Mouse (Mus musculus) regulatory T cell (primary cell): ENCODE measurements around the gene Irgq.
"Not testable (repeated sequence)": the region's sequence is repeated elsewhere in the genome, so short reads cannot be mapped to it uniquely, and the experiment has no call there.

ENCODE experiments used
- in situ Hi-C: fragments of 300-600 bp; cut with MboI, MseI; formaldehyde crosslinking; loops from one replicate; pipeline ENCODE4 v1.15.1; 2025; ENCODE audit warnings: high pct_unique_total_duplicates

Gene Irgq

DNA sequence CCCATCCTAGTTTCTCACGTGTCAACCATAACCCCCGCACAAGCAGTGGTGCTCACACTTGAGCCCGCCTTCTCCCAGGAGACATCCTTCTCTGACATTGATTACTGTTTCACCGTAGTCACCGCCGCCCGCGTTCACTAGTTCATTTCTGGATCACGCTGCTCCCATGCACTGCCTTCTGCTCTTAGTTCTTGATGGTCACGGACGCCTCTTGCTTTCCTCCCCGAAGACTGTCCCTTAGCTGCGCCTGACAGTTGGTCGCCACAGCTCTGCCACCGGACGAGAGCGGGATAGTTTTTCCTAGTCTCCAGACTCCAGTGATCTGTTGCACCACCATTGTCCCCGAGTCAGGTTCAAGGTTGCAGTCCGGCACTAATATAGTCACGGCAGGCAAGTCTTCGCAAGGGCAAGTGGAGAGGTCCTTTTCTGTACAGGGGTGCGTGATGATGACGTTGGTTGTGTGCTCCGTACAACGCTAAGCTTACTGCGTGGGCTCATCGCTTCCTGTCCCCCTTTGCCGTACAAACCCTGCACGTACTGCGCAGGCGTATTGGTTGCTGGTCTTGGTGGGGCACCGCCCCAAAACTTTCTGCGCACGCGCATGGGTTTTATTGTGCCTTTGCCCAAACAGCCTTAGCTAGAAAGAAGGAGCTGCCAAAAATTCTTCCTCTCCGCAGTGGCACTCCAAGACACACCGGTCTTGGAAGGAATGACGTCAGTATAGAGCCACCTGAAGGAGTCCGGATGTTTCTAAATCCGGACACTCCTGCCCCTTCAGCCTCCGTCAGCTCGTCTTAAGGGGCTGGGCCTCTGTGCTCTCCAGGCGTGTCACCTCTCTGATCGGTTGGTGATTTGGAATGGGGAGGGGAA, at the start of gene Irgq:
Gene Irgq, plus strand, starts transcription at position 628 of the 870 bp plus-strand sequence.
- in situ Hi-C loops: no loop called here

DNA sequence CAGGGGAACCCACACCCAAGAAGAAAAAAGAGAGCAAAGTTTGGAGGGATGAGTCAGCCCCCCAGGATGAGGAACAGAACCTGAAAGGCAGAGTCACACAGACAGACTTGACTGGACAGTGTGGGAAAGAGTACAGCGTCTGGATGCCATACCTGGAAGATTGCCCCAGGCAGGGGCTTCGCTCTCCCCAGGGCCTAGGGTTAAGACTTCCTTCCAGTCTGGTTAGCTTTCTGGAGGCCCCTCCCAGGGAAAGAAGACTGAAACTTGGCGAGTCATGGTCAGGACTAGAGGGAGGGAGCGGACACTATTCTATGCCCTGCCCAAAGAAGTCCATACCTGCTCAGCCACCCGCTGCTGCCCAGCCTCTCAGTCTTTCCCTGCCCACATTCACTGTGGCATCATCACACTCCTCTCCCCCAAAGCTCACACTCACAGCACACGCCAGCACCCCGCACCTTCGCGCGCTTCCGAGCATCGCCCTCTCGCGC, 49.5 kb upstream of the Irgq start:
- in situ Hi-C loops: no loop called here

DNA sequence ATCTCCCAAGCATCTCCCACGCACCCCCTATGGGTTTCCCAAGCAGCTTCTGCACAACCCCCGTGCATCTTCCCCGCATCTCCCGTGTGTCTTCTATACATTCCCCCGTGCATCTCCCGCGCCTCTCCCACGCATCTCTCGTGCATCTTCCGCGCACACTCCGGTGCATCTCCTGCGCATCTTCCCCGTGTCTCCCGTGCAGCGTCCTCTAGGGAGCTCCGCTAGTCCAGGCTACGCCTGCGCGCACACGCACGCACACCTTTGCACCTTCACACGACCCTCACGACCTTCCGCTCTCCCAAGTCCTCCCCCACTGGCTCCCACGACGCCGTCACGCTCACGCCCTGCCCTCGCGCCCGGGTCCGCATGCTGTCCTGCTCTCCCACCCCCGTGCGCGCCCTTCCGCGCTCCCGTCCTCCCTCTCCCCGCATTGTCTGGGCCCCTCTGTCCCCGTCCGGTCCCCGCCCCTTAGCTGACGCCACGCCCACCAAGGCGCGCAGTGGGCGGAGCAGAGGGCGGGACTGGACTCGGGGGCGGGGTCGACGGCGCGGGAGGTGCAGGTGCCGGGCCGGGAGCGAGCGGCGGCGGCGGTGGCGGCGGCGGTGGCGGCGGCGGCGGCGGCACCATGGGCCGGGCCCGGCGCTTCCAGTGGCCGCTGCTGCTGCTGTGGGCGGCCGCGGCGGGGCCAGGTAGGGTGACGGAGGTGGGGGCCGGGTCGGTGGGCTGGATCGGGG, 48.8 kb upstream of the Irgq start, which contains the start of gene Cadm4:
Gene Cadm4, plus strand, starts transcription at position 550 of the 734 bp plus-strand sequence.
- in situ Hi-C loops: no loop called here

DNA sequence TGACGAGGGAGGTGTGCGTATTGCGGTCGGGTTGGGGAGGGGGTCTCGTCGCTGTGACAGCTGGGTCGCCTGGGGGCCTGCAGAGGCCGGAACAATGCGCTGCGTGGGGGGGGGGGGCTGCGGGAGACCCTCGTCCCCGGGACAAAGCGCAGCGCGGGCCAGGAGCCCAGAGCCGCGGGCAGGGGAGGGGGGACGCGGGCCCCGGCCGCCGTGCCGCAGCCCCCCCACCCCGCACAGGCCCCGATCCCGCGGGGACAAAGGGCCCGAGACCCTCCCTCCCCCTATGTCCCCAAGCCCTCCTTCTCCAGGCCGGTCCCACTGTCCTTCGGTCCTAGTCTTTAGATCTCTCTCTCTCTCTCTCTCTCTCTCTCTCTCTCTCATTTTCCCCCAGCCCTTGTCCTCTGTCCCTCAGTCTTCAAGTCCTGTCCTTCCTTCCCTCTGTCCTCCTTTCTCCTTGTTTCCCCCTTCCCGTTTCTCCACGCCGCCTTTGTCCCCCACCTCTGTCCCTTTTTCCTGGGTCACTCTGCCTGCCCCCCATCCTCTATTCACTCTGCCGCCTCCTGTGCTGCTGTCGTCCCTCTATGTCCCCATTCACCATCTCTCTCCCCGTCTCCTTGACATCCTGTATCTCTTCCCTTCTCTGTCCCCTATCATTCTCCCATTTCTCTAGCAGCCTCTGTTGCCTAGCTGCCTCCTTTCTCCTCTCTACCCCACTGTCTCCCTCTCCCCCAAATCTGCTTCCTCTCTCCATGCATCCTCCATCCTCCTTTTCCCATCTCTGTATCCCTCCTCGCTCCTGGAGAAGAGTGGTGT, 48.1 kb upstream of the Irgq start:
- in situ Hi-C loops: no loop called here

DNA sequence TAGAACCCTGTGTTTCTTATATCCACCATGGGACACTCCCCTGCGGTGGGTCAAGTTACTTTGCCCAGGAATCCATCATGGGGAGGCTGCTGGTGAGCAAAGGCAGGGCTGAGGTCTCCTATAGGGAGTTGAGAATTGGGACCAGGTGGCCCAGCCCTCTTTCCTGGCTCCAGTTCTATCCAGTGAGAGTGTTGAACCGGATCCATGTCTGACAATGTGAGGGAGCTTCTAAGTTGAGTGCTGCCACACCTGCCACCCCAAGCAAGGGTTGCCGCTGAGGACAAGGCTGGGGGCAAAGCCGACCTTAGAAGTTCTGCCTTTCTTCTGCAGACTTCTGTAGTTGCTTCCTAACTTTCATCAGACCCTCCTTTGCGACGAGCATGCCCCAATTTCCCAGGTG, 47.2 kb upstream of the Irgq start:
- in situ Hi-C loops: not testable (repeated sequence)

DNA sequence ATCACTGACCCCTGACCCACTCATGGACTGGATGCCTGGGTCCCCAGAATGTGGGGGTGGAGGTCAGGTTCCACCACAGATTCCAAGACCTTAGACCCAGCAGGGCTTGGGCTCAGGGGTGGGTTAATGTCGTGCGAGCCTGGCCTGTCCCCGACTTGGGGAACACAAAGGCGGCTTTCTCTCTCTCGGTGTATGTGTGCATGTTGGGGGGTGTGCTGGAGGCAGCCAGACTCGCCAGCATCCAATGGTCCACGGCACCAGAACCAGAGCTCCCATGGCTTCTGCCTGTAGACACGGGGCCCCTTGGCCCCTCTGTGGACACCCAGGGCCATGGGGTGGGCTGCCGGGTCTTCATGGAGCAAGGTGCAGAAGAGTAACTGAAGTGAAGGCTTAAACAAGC, 45.0 kb upstream of the Irgq start:
- in situ Hi-C loops: no loop called here

DNA sequence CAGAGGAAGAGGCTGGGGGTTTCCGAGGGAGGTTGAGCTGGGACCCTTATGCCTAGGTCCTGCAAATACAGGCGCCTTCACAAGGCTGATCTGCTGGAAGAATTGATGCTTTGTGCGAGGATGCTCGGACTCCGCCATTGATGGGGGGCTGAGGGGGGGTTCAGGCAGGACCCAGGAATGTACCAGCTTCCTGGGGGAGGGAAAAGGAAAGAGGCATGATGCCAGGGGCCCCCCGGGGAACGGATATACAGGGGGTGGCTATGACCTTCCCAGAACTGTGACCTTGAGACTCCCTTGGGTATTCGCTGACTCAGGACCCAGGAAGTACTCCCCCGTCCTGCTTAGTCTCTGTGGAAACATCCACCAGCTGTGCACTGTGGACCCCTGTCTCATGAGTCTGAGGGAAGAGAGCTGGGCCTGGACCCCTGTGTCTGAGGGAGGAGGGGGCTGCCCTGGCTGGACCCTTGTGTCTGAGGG, 43.8 kb upstream of the Irgq start:
- in situ Hi-C loops: no loop called here

DNA sequence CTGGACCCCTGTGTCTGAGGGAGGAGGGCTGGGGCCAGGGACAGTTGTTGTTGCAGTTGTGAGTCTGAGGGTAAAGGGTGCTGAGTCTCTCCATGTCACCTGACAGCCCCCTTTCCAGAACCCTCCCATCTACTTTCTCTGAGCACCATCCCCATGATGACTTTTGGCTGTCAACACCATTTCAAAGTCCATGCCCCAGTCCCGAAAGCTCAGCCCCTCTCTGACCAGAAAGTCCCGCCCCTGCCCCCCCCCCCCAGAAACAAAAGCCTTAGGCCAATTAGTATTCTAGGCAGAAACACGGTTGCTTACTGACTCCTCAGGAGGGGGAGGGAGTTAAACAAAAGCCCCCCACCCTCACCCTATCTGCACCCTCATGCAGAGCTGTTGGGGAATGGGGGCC, 43.1 kb upstream of the Irgq start:
- in situ Hi-C loops: no loop called here

DNA sequence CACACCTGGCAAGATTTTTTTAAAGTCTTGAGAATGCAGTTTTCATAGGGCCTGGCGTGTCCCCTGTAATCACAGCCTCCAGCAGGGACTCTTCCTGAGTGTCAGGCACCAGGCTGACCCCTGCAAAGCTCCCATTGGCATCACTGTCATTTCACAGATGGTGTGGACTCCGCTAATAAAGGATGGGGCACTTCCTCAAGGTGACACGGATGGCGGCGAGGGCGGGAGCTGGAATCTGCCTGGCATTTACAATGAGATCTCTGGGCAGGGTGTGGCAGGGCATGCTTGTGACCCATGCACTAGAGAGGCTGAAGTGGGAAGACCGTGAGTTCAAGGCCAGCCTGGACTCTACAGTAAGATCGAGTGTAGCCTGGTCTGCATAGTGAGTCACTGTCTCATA, 42.2 kb upstream of the Irgq start:
- in situ Hi-C loops: no loop called here

DNA sequence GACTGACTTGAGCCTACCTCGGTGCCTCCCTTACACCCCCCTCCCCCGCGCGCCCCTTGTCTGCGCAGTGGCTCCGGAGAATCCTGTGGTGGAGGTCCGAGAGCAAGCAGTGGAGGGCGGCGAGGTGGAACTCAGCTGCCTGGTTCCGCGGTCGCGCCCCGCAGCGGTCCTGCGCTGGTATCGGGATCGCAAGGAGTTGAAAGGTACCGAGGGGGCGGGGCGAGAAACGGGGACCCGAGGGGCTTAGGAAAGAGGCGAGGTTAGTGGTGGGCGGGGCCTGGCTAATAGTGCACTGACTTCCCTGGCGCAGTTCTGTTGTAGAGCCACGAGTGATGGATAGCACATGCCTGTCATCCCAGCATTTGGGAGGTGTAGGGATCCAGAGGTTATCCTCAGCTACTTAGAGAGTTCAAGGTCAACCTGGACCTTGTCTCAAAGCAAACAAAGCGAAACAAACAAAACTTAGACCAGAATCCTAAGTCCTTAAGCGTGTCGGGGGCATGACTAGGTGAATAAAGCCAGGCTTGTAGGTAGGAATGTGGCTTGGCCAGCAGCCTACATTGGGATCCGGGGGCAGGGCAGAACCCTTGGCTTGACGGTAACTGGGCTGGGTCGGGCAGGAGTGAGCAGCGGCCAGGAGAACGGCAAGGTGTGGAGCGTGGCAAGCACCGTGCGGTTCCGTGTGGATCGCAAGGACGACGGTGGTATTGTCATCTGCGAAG, 30.5 kb upstream of the Irgq start:
- in situ Hi-C loops: no loop called here

DNA sequence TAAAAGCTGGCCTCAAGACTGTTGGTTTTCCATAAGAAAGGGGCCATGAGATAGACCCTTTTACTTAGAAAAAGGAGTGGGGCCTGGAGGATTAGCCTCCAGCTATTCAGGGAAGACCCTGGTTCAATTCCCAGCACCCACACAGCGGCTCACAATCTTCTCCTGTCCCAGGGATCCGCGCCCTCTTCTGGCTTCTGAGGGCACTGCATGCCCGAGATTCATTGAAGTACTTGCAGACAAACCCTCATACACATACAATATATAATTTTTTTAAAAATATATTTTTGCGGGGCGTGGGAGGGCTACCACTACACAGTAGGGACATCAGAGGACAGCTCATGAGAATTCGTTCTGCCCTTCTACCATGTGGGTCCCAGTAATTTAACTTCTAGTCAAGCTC, 29.6 kb upstream of the Irgq start:
- in situ Hi-C loops: no loop called here

DNA sequence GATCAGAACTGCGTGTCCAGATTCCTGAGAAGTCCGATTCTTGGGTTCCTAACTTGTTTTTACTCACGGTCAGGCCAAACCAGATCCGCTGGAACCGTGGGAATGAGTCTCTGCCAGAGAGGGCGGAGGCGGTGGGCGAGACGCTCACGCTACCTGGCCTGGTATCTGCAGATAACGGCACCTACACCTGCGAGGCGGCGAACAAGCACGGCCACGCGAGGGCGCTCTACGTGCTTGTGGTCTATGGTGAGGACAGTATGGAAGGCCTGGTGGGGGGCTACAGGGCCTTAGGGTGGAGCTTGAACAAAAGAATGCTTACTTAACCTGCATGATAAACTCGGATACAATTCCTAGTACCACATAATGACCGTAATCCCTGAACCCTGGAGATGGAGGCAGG, 29.0 kb upstream of the Irgq start:
- in situ Hi-C loops: no loop called here

DNA sequence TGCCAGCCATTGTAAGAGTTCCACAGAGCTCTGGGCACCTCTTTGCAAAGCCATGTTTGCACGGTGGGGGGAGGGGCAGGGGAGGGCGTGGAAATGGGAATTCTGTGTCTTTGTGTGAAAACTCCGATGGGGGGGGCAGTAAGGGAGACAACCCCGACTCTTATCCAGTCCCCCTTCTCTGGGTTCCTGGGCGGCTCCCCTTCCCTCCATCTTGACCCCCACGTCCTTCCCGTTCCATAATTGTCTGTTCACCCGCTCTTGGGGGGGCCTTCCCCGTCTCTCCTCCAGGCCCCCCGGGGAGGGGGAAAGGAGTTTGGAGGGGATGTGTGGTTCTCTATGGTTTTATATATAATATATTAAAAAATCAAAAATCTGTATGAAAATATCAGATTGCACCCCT, 26.5 kb upstream of the Irgq start:
- in situ Hi-C loops: no loop called here

DNA sequence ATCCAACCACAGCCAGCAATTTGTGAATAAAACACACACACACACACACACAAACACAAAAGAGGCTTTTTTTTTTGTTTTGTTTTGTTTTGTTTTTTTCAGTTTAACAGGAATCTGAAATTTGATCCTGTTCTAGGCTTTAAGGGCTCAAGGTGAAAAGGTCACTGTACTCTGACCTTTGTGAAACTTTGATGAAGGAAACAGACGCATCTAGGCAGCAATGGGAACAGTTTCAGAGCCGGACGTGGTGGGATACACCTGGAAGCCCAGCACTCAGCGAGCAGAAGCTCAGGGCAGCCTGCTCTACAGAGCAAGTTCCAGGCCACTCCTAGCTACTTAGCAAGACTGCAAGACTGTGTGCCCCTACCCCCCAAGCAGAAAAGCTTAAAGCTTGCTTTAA, 25.6 kb upstream of the Irgq start:
- in situ Hi-C loops: no loop called here

DNA sequence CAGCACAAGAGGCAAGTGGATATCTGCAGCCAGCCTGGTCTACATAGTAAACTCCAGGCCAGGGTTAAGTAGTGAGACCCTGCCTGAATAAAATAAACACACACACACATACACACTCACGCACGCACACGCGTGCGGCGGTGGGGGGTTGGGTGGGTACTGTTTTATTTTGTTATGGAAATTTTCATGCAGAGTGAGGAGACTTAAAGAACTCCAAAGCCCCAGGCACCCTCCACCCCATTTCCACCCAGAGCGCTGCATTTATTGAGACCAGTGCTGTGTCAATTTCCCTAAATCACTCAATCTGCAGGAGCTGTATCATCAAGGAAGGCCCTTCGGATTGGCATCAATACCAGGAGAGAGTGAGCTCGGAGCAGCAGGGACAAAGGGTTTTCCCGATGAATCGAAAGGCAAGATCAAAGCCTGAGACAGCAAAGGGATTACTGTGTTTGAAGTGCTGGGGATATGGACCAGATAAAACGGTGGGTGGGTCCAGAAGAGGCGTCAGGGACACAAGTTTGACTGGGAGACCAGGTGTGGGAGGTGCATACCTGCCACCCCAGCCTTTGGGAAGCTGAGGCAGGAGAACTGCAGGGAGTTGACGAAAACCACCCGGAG, 24.9 kb upstream of the Irgq start:
- in situ Hi-C loops: no loop called here

DNA sequence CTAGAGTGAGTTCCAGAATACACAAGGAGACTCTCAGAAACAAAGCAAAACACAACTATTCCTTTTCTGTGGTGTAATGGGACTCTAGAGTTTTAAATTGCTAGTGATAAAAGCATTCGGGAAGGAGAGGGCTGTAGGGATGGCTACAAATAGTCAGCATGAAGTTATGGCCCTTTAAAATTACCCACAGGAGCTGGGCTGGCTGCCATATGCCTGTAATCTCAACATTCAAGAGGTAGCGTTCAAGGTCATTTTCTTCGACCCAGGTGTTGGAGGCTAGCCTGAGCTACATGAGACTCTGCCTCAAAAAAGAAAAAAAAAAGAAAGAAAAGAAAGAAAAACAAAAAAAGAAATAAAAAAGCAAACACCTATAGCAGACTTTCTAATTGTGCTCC, 24.4 kb upstream of the Irgq start:
- in situ Hi-C loops: no loop called here

DNA sequence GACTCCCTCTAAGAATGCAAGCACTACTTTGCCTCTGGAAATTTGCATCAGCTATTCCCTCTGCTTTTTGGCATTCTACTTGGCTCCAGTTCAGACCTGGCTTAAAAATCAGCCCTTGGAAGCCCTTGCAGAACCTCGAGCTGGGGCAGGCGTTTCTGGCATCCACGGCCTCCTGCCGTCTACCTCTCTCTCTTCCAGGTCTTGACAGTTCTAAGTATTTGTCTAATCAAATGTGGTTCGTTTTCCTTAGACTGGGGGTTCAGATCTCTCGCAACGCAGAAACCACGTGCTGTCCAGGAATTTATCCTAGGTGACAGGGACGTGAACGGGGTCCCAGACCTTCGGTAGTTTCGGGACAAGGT, 24.0 kb upstream of the Irgq start:
- in situ Hi-C loops: no loop called here

DNA sequence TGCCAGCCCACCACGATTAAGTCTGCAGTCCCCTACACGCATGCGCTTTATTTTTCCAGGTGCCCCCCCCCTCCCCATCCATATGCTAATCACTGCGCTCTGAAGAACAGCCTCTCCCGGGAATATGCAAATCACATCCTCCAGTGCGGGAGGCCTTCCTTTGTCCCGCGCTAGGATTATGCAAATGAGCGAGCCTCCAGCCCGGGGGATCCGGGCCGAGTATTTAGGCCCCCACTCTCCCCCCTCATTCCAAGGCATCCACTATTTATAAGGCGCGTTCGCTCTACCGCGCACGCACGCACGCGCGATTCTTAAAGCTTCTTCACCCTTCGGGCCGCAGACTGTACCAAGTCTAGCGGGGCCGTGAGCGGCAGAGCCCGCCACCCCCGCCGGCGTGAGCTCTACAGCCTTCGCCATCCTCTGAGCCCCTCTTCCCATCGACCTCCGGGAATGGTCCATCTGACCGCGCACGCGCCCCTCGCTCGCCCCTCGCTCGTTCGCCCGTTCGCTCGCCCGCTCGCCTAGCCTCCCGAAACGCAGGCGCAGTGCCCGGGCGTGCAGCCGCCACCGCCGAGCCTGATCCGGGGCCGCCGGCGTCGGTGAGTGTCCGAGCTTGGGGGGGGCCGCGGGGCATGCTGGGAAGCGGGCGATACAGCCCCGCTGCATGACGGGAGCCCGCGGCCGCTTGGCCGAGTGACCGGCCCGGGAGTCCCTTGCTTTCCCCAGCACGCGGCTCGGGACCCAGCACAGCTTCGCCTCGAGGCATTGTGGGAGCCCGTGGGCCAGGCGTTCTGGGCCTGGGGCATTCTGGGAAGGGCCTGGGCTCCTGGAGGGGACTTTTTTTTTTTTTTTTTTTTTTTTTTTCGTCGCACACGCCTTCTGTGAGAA, 23.4 kb upstream of the Irgq start, which contains the start of gene Zfp428:
Gene Zfp428, plus strand, starts transcription at position 169 of the 888 bp plus-strand sequence.
- in situ Hi-C loops: no loop called here

DNA sequence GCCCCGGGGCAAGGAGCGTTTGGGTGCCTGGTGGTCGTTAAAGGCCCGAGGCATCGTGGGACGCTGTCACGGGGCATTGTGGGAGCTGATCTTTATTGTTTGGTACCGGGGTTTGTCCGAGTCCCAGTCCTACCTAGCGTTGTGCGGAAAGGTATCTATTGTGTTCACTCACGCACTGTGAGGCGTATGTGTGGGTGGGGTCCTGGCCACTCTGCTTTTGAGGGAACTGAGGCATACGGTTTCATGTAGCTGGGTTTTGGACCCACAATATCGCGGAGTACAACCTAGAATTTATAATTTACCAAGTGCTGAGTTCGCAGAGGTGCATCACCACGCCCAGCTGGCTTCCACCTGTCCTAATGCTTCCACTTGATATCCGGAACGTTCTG, 22.8 kb upstream of the Irgq start:
- in situ Hi-C loops: no loop called here

DNA sequence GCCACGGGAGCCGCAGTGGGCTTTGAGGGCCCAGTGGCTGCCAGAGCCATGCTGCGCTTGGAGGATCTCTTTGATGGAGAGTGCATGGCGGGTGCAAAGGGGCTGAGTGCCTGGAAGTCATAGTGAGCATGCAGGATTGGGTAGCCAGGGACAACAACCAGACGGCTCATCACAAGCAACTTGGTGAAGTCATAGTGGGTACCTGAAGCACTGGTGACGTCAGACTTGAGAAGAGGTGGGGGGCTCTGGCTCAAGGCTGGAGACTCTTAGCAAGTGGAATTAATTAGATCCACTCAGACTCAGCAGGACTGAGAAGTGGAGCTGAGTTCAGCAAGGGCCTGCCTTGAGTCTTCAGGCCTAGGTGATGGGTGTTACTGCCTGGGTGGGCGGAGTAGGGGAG, 18.1 kb upstream of the Irgq start, which contains the start of gene AC161166.1:
Gene AC161166.1, minus strand, starts transcription at position 101 of the 400 bp plus-strand sequence.
- in situ Hi-C loops: no loop called here
